Mouse (Mus musculus) forebrain, embryonic 15.5 days (tissue): ENCODE data around the gene Dpysl4. TPM values are rescaled to one million over a fixed set of nuclear protein-coding genes. Genes with fewer than 3 reads are reported as not detected.
A peak's percentile ranks its signal among the peaks of the same experiment; 100 is the strongest.

Experiments used
- ATAC-seq: fragments of 200-750 bp; cut with Nextera tagmentation; replicated peaks from 2 replicates; pipeline ENCODE4 v1.8.0; 2017; ENCODE audit warnings: mild to moderate bottlenecking, moderate TSS enrichment, moderate library complexity
- H3K27ac ChIP-seq: fragments of 300-500 bp; sonication (generic); replicated peaks from 2 replicates; pipeline ENCODE4 v1.5.1; 2015; ENCODE audit warnings: mild to moderate bottlenecking, inconsistent platforms
- H3K27me3 ChIP-seq: fragments of 300-500 bp; sonication (generic); 2 replicates; pipeline ENCODE4 v1.6.1; 2015; ENCODE audit warnings: inconsistent platforms
- H3K36me3 ChIP-seq: fragments of 300-500 bp; sonication (generic); 2 replicates; pipeline ENCODE4 v1.6.1; 2015; ENCODE audit warnings: mild to moderate bottlenecking, inconsistent platforms
- H3K4me1 ChIP-seq: fragments of 300-500 bp; sonication (generic); 2 replicates; pipeline ENCODE4 v1.6.1; 2015; ENCODE audit warnings: inconsistent platforms
- H3K4me2 ChIP-seq: fragments of 300-500 bp; sonication (generic); replicated peaks from 2 replicates; pipeline ENCODE4 v1.6.1; 2015; ENCODE audit warnings: mild to moderate bottlenecking, inconsistent platforms
- H3K4me3 ChIP-seq: fragments of 300-500 bp; sonication (generic); 2 replicates; pipeline ENCODE4 v1.5.1; 2015; ENCODE audit warnings: mild to moderate bottlenecking, inconsistent platforms
- H3K9ac ChIP-seq: fragments of 300-500 bp; sonication (generic); replicated peaks from 2 replicates; pipeline ENCODE4 v1.6.1; 2015; ENCODE audit warnings: mild to moderate bottlenecking, inconsistent platforms
- H3K9me3 ChIP-seq: fragments of 300-500 bp; sonication (generic); 2 replicates; pipeline ENCODE4 v1.6.1; 2016; ENCODE audit warnings: inconsistent platforms
- WGBS: fragments of 180-500 bp; shearing (Covaris S2); methylation state at CpG from one replicate; pipeline ENCODE4 v1.1.7; 2015; ENCODE audit warnings: mixed read lengths; 5-methylcytosine and 5-hydroxymethylcytosine counted together
- polyA plus RNA-seq: library from polyadenylated mRNA; unstranded; fragments of >200 nt; fragmentation: Nextera tagmentation; extraction: Ambion mirVana; gene quantifications from 2 replicates; pipeline ENCODE4 v1.2.1, GENCODE M21; 2015

Gene Dpysl4
- polyA plus RNA-seq, 1 experiment from 2014 or later: 116 TPM

GRCm38 (mm10) chr7:139131538-139131937, 45.7 kb downstream of the Dpysl4 start:
- H3K27ac ChIP-seq: no peak overlapping the region
- no peaks in the 10 kb centered on the region for H3K27me3 ChIP-seq
- H3K4me3 ChIP-seq: no peak overlapping the region
- ATAC-seq: no peak
- no peak overlapping the region for H3K4me2 ChIP-seq
- H3K4me1 ChIP-seq: peaks cover 20% of the 10 kb centered on the region
- WGBS: 39% methylated on average over 8 of the region's 8 CpGs
- H3K9me3 ChIP-seq: no peaks in the 10 kb centered on the region
- H3K36me3 ChIP-seq: no peaks in the 10 kb centered on the region
- no peak overlapping the region for H3K9ac ChIP-seq

DNA sequence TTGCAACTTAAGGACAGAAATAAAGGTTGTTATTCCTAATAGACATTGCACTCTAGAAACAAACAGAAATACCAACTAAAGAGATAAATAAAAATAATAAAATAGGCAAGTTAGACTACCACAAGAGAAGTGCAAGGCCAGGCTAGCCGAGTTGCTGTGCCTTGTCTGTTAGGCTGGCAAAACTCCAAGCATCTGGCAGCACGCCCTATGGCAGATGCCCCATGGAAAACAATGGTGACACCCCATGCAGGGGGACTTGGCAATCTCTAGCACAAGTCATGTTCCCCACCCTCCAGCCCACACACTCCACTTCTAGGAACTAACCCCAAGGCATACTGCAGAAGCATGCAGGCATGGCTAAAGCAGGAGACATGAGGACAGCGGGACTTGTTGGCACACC, 47.6 kb downstream of the Dpysl4 start:
- H3K4me1 ChIP-seq: peaks cover 30% of the 10 kb centered on the region
- no peak overlapping the region for H3K4me2 ChIP-seq
- ATAC-seq: no peak
- 47% methylated on average over 3 of the region's 3 CpGs for WGBS
- H3K4me3 ChIP-seq: no peak overlapping the region
- H3K27me3 ChIP-seq: no peaks in the 10 kb centered on the region
- H3K9ac ChIP-seq: no peak overlapping the region
- no peaks in the 10 kb centered on the region for H3K36me3 ChIP-seq
- no peaks in the 10 kb centered on the region for H3K9me3 ChIP-seq
- no peak overlapping the region for H3K27ac ChIP-seq

GRCm38 (mm10) chr7:139135236-139135635, 49.4 kb downstream of the Dpysl4 start:
- H3K9me3 ChIP-seq: no peaks in the 10 kb centered on the region
- H3K9ac ChIP-seq: no peak overlapping the region
- no peak overlapping the region for H3K27ac ChIP-seq
- no peak overlapping the region for H3K4me3 ChIP-seq
- no peak overlapping the region for H3K4me2 ChIP-seq
- H3K27me3 ChIP-seq: no peaks in the 10 kb centered on the region
- WGBS: 79% methylated on average over 5 of the region's 5 CpGs
- no peaks in the 10 kb centered on the region for H3K36me3 ChIP-seq
- H3K4me1 ChIP-seq: peaks cover 40% of the 10 kb centered on the region
- ATAC-seq: no peak

GRCm38 (mm10) chr7:139136906-139137491, 51.2 kb downstream of the Dpysl4 start:
- Histone ChIP-seq H3K27ac (peak overlapping the region; percentile 37; the same call in 1 of the 2 replicates), H3K4me3 (no peak overlapping the region), H3K27me3 (no peaks in the 10 kb centered on the region), H3K4me2 (no peak overlapping the region), H3K9ac (no peak overlapping the region), H3K9me3 (no peaks in the 10 kb centered on the region), H3K36me3 (no peaks in the 10 kb centered on the region), H3K4me1 (peaks cover 32% of the 10 kb centered on the region)
- 65% methylated on average over 5 of the region's 5 CpGs for WGBS
- no peak for ATAC-seq

DNA sequence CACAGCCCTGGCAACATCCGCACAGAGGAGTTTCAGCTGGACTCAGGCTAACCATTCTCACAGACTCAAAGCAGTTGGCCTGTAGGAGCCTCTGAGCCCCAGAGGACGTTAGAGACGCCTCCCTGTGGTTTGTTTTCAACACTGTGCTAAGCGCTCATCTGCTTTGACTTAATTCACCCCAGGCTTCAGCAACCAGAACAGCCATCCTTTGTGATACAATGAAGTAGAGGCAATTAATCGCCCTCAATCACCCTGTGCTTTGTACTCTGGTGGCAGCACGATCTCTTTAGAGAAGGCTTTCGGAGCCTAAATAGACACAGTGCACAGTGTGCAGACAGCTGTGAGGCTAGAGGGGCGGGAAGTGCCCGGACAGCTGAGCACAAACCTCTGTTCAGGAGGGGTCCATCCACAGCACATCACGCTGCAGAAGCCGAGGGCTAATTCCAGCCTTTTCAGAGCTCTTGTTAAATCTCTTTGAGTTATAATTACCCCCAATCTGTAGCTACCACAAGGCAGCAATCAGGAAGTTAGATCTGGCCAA, 54.2 kb downstream of the Dpysl4 start:
- Histone ChIP-seq H3K4me3 (no peak overlapping the region), H3K9me3 (no peaks in the 10 kb centered on the region), H3K27me3 (no peaks in the 10 kb centered on the region), H3K27ac (peak overlapping the region; percentile 73), H3K36me3 (no peaks in the 10 kb centered on the region), H3K9ac (no peak overlapping the region), H3K4me2 (no peak overlapping the region), H3K4me1 (peaks cover 28% of the 10 kb centered on the region)
- peak; percentile 86 for ATAC-seq
- 2% methylated on average over 11 of the region's 11 CpGs for WGBS

DNA sequence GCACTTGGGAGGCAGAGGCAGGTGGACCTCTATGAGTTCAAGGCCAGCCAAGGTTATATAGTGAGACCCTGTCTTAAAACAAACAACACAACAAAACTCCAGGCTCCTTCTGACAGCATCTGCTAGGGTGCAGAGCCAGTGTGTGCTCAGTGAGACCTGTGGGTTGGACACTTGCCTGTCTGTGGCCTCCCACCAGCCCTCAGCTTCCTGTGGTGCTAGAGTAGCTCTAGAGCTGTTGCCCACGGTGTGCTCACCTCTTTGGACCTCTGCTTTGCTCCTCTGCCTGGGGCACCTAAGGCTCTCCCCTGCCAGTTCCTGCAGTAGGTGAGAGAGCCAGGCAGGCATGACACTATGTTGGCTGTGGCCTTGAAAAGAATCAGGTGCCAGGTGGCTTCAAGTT, 58.0 kb downstream of the Dpysl4 start:
- Histone ChIP-seq H3K4me2 (no peak overlapping the region), H3K9me3 (no peaks in the 10 kb centered on the region), H3K9ac (no peak overlapping the region), H3K27me3 (no peaks in the 10 kb centered on the region), H3K4me1 (peaks cover 18% of the 10 kb centered on the region), H3K4me3 (no peak overlapping the region), H3K36me3 (no peaks in the 10 kb centered on the region), H3K27ac (no peak overlapping the region)
- 95% methylated on average over 1 of the region's 1 CpGs for WGBS
- ATAC-seq: no peak

DNA sequence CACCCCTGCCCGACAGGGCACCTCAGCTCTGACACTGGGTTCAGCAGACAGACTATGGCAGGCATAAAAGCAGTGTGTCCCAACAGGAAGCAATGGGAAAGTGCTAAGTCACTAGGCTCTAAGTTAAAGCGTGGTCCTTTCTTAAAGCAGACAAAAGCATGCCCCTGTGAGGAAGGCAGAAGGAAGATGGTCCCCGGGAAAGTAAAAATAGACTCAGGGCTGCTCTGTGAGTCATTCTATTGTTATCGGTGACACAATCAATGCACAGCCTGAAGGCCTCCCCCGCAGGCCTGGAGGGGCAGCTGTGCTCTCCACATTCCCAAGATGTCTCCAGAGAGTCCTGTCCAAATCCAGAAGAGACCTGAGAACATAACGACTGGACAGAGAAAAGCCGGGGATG, 60.1 kb downstream of the Dpysl4 start:
- Histone ChIP-seq H3K27ac (no peak overlapping the region), H3K4me2 (no peak overlapping the region), H3K27me3 (no peaks in the 10 kb centered on the region), H3K4me1 (peaks cover 11% of the 10 kb centered on the region), H3K4me3 (no peak overlapping the region), H3K36me3 (no peaks in the 10 kb centered on the region), H3K9ac (no peak overlapping the region), H3K9me3 (no peaks in the 10 kb centered on the region)
- ATAC-seq: no peak
- 42% methylated on average over 7 of the region's 7 CpGs for WGBS

- 50% methylated on average over 4 of the region's 4 CpGs for WGBS
- H3K4me1 ChIP-seq: peaks cover 19% of the 10 kb centered on the region
- no peak overlapping the region for H3K27ac ChIP-seq
- ATAC-seq: no peak
- H3K27me3 ChIP-seq: no peaks in the 10 kb centered on the region
- H3K9ac ChIP-seq: no peak overlapping the region
- H3K4me3 ChIP-seq: no peak overlapping the region
- no peaks in the 10 kb centered on the region for H3K36me3 ChIP-seq
- H3K4me2 ChIP-seq: no peak overlapping the region
- H3K9me3 ChIP-seq: no peaks in the 10 kb centered on the region
Observed at GRCm38 (mm10) chr7:139147360-139147759, 61.6 kb downstream of the Dpysl4 start.

GRCm38 (mm10) chr7:139149373-139149772, 63.6 kb downstream of the Dpysl4 start:
- Histone ChIP-seq H3K27ac (no peak overlapping the region), H3K36me3 (no peaks in the 10 kb centered on the region), H3K9me3 (no peaks in the 10 kb centered on the region), H3K4me3 (no peak overlapping the region), H3K9ac (no peak overlapping the region), H3K4me2 (no peak overlapping the region), H3K27me3 (no peaks in the 10 kb centered on the region), H3K4me1 (peaks cover 19% of the 10 kb centered on the region)
- 34% methylated on average over 7 of the region's 7 CpGs for WGBS
- ATAC-seq: no peak

GRCm38 (mm10) chr7:139151116-139151515, 65.3 kb downstream of the Dpysl4 start:
- peaks cover 19% of the 10 kb centered on the region for H3K4me1 ChIP-seq
- no peaks in the 10 kb centered on the region for H3K36me3 ChIP-seq
- no peaks in the 10 kb centered on the region for H3K9me3 ChIP-seq
- H3K27ac ChIP-seq: peak overlapping the region; percentile 43
- H3K27me3 ChIP-seq: no peaks in the 10 kb centered on the region
- no peak overlapping the region for H3K9ac ChIP-seq
- ATAC-seq: peak; percentile 92
- peak overlapping the region; percentile 34 for H3K4me2 ChIP-seq
- H3K4me3 ChIP-seq: no peak overlapping the region
- 33% methylated on average over 10 of the region's 10 CpGs for WGBS

Other genes with a start within 250 kb of the Dpysl4 start
- gene Ppp2r2d, start 239.9 kb upstream of the Dpysl4 start, polyA plus RNA-seq: 71.3 and 73.4 TPM in 2 replicates
- 31.6 and 34.2 TPM in 2 replicates for gene Mapk1ip1, start 239.7 kb upstream of the Dpysl4 start, polyA plus RNA-seq
- 75.1 and 79.2 TPM in 2 replicates for gene Bnip3, start 176.5 kb upstream of the Dpysl4 start, polyA plus RNA-seq
- gene Jakmip3, start 145.3 kb upstream of the Dpysl4 start, polyA plus RNA-seq: 5.5 and 6.6 TPM in 2 replicates
- 2.8 and 4.7 TPM in 2 replicates for gene Lrrc27, start 127.0 kb downstream of the Dpysl4 start, polyA plus RNA-seq
- 0.93 and 0.98 TPM in 2 replicates for gene Stk32c, start 127.3 kb downstream of the Dpysl4 start, polyA plus RNA-seq
- gene Pwwp2b, start 162.5 kb downstream of the Dpysl4 start, polyA plus RNA-seq: 5.1 and 5.9 TPM in 2 replicates